Mouse (Mus musculus) midbrain, embryonic 15.5 days (tissue): Measurements from ENCODE around the gene Spata13. TPM values are rescaled to one million over a fixed set of nuclear protein-coding genes. Genes with fewer than 3 reads are reported as not detected.

ENCODE experiments used
- ATAC-seq: fragments of 200-750 bp; cut with Nextera tagmentation; replicated peaks from 2 replicates; pipeline ENCODE4 v1.8.0; 2017; ENCODE audit warnings: moderate TSS enrichment
- H3K27ac ChIP-seq: fragments of 300-500 bp; sonication (generic); 2 replicates; pipeline ENCODE4 v1.5.1; 2015; ENCODE audit warnings: mild to moderate bottlenecking, inconsistent platforms
- H3K27me3 ChIP-seq: fragments of 300-500 bp; sonication (generic); replicated peaks from 2 replicates; pipeline ENCODE4 v1.6.1; 2015; ENCODE audit warnings: inconsistent platforms
- H3K36me3 ChIP-seq: fragments of 300-500 bp; sonication (generic); replicated peaks from 2 replicates; pipeline ENCODE4 v1.6.1; 2015; ENCODE audit warnings: inconsistent platforms
- H3K4me1 ChIP-seq: fragments of 300-500 bp; sonication (generic); 2 replicates; pipeline ENCODE4 v1.6.1; 2015; ENCODE audit warnings: inconsistent platforms
- H3K4me2 ChIP-seq: fragments of 300-500 bp; sonication (generic); 2 replicates; pipeline ENCODE4 v1.6.1; 2015; ENCODE audit warnings: inconsistent platforms, mild to moderate bottlenecking, moderate library complexity
- H3K4me3 ChIP-seq: fragments of 300-500 bp; sonication (generic); 2 replicates; pipeline ENCODE4 v1.5.1; 2015; ENCODE audit warnings: mild to moderate bottlenecking, inconsistent platforms
- H3K9ac ChIP-seq: fragments of 300-500 bp; sonication (generic); 2 replicates; pipeline ENCODE4 v1.6.1; 2015; ENCODE audit warnings: mild to moderate bottlenecking, inconsistent platforms
- H3K9me3 ChIP-seq: fragments of 300-500 bp; sonication (generic); 2 replicates; pipeline ENCODE4 v1.6.1; 2016; ENCODE audit warnings: inconsistent platforms
- WGBS: fragments of 180-500 bp; shearing (Covaris S2); methylation state at CpG from one replicate; pipeline ENCODE4 v1.1.7; 2015; ENCODE audit warnings: mixed read lengths; 5-methylcytosine and 5-hydroxymethylcytosine counted together
- polyA plus RNA-seq: library from polyadenylated mRNA; unstranded; fragments of >200 nt; fragmentation: Nextera tagmentation; extraction: Ambion mirVana; gene quantifications from 2 replicates; pipeline ENCODE4 v1.2.1, GENCODE M21; 2015

The Spata13 gene
- polyA plus RNA-seq, 1 experiment from 2014 or later = 20.7 TPM

GRCm38 (mm10) chr14:60621076-60621475 is 12.7 kb upstream of the Spata13 start:
- H3K27ac ChIP-seq = no peak overlapping the region
- no peak for ATAC-seq
- WGBS = 81% methylated on average over 9 of the region's 9 CpGs
- H3K4me3 ChIP-seq = no peak overlapping the region
- H3K27me3 ChIP-seq = no peaks in the 10 kb centered on the region
- no peaks in the 10 kb centered on the region for H3K9me3 ChIP-seq
- no peak overlapping the region for H3K9ac ChIP-seq
- no peaks in the 10 kb centered on the region for H3K36me3 ChIP-seq
- no peak overlapping the region for H3K4me2 ChIP-seq
- no peaks in the 10 kb centered on the region for H3K4me1 ChIP-seq

- no peak for ATAC-seq
- no peak overlapping the region for H3K27ac ChIP-seq
Measured at GRCm38 (mm10) chr14:60625486-60625885, 8.3 kb upstream of the Spata13 start.

GRCm38 (mm10) chr14:60629887-60630460 is 3.8 kb upstream of the Spata13 start:
- no peak overlapping the region for H3K9ac ChIP-seq
- no peak overlapping the region for H3K4me2 ChIP-seq
- H3K4me3 ChIP-seq = no peak overlapping the region
- H3K4me1 ChIP-seq = peaks cover 8% of the 10 kb centered on the region
- no peak for ATAC-seq
- H3K36me3 ChIP-seq = no peaks in the 10 kb centered on the region
- no peaks in the 10 kb centered on the region for H3K27me3 ChIP-seq
- no peaks in the 10 kb centered on the region for H3K9me3 ChIP-seq
- 79% methylated on average over 9 of the region's 9 CpGs for WGBS
- no peak overlapping the region for H3K27ac ChIP-seq

More at GRCm38 (mm10) chr14:60625486-60625885, 8.3 kb upstream of the Spata13 start:
- 84% methylated on average over 6 of the region's 6 CpGs for WGBS
- H3K4me3 ChIP-seq = no peak overlapping the region
- H3K4me2 ChIP-seq = no peak overlapping the region
- H3K4me1 ChIP-seq = no peaks in the 10 kb centered on the region
- H3K36me3 ChIP-seq = no peaks in the 10 kb centered on the region
- no peaks in the 10 kb centered on the region for H3K27me3 ChIP-seq
- no peak overlapping the region for H3K9ac ChIP-seq
- H3K9me3 ChIP-seq = no peaks in the 10 kb centered on the region

GRCm38 (mm10) chr14:60630981-60631380 is 2.8 kb upstream of the Spata13 start:
- Histone ChIP-seq H3K4me3 (no peak overlapping the region), H3K9me3 (no peaks in the 10 kb centered on the region), H3K36me3 (no peaks in the 10 kb centered on the region), H3K4me1 (peaks cover 18% of the 10 kb centered on the region), H3K27me3 (no peaks in the 10 kb centered on the region), H3K4me2 (no peak overlapping the region), H3K9ac (no peak overlapping the region), H3K27ac (no peak overlapping the region)
- no peak for ATAC-seq
- 82% methylated on average over 4 of the region's 4 CpGs for WGBS

GRCm38 (mm10) chr14:60634877-60635771 is 1.3 kb downstream of the Spata13 start:
- Histone ChIP-seq H3K27ac (peak overlapping the region; percentile 53), H3K9ac (peak overlapping the region; percentile 57), H3K4me1 (peaks cover 37% of the 10 kb centered on the region), H3K9me3 (no peaks in the 10 kb centered on the region), H3K36me3 (no peaks in the 10 kb centered on the region), H3K27me3 (no peaks in the 10 kb centered on the region), H3K4me2 (peak overlapping the region; percentile 99), H3K4me3 (peak overlapping the region; percentile 74)
- under 1% methylated on average over 45 of the region's 45 CpGs for WGBS
- peak; percentile 35; the same call in 1 of the 2 replicates for ATAC-seq

- H3K4me3 ChIP-seq = peak overlapping the region; percentile 74
- H3K4me2 ChIP-seq = peak overlapping the region; percentile 99
- WGBS = 6% methylated on average over 14 of the region's 14 CpGs
- no peak overlapping the region for H3K27ac ChIP-seq
- no peaks in the 10 kb centered on the region for H3K9me3 ChIP-seq
- H3K27me3 ChIP-seq = no peaks in the 10 kb centered on the region
- H3K9ac ChIP-seq = no peak overlapping the region
- H3K4me1 ChIP-seq = peaks cover 37% of the 10 kb centered on the region
- H3K36me3 ChIP-seq = no peaks in the 10 kb centered on the region
- ATAC-seq = no peak
Measured at GRCm38 (mm10) chr14:60635911-60636607, 2.3 kb downstream of the Spata13 start.

- Histone ChIP-seq H3K4me1 (peaks cover 37% of the 10 kb centered on the region), H3K9ac (no peak overlapping the region), H3K27ac (no peak overlapping the region), H3K4me3 (no peak overlapping the region), H3K27me3 (no peaks in the 10 kb centered on the region), H3K36me3 (no peaks in the 10 kb centered on the region), H3K4me2 (peak overlapping the region; percentile 99), H3K9me3 (no peaks in the 10 kb centered on the region)
- 19% methylated on average over 2 of the region's 2 CpGs for WGBS
- ATAC-seq = no peak
Measured at GRCm38 (mm10) chr14:60636608-60636980, 2.8 kb downstream of the Spata13 start.

- no peak for ATAC-seq
- Histone ChIP-seq H3K4me1 (peaks cover 39% of the 10 kb centered on the region), H3K9ac (no peak overlapping the region), H3K36me3 (no peaks in the 10 kb centered on the region), H3K27me3 (no peaks in the 10 kb centered on the region), H3K27ac (no peak overlapping the region), H3K4me3 (no peak overlapping the region), H3K4me2 (peak overlapping the region; percentile 99), H3K9me3 (no peaks in the 10 kb centered on the region)
- WGBS = 45% methylated on average over 9 of the region's 9 CpGs
Measured at GRCm38 (mm10) chr14:60636996-60637395, 3.2 kb downstream of the Spata13 start.

GRCm38 (mm10) chr14:60638159-60638558 is 4.4 kb downstream of the Spata13 start:
- Histone ChIP-seq H3K27me3 (no peaks in the 10 kb centered on the region), H3K4me1 (peaks cover 50% of the 10 kb centered on the region), H3K9me3 (no peaks in the 10 kb centered on the region), H3K4me3 (no peak overlapping the region), H3K9ac (no peak overlapping the region), H3K4me2 (no peak overlapping the region), H3K27ac (no peak overlapping the region), H3K36me3 (no peaks in the 10 kb centered on the region)
- ATAC-seq = no peak
- WGBS = 83% methylated on average over 8 of the region's 8 CpGs

- 90% methylated on average over 9 of the region's 9 CpGs for WGBS
- no peak overlapping the region for H3K4me3 ChIP-seq
- no peak overlapping the region for H3K4me2 ChIP-seq
- H3K27me3 ChIP-seq = no peaks in the 10 kb centered on the region
- peaks cover 56% of the 10 kb centered on the region for H3K4me1 ChIP-seq
- no peak for ATAC-seq
- no peaks in the 10 kb centered on the region for H3K9me3 ChIP-seq
- no peak overlapping the region for H3K9ac ChIP-seq
- H3K27ac ChIP-seq = no peak overlapping the region
- no peaks in the 10 kb centered on the region for H3K36me3 ChIP-seq
Measured at GRCm38 (mm10) chr14:60639195-60639594, 5.4 kb downstream of the Spata13 start.

GRCm38 (mm10) chr14:60641120-60641519 is 7.3 kb downstream of the Spata13 start:
- Histone ChIP-seq H3K4me1 (peaks cover 44% of the 10 kb centered on the region), H3K36me3 (no peaks in the 10 kb centered on the region), H3K27ac (no peak overlapping the region), H3K27me3 (no peaks in the 10 kb centered on the region), H3K4me3 (no peak overlapping the region), H3K9ac (no peak overlapping the region), H3K9me3 (no peaks in the 10 kb centered on the region), H3K4me2 (no peak overlapping the region; the same call in 1 of the 2 replicates)
- no peak for ATAC-seq
- WGBS = 69% methylated on average over 6 of the region's 6 CpGs

GRCm38 (mm10) chr14:60642131-60642530 is 8.3 kb downstream of the Spata13 start:
- Histone ChIP-seq H3K9ac (no peak overlapping the region), H3K4me2 (no peak overlapping the region), H3K27me3 (no peaks in the 10 kb centered on the region), H3K4me1 (peaks cover 42% of the 10 kb centered on the region), H3K36me3 (no peaks in the 10 kb centered on the region), H3K4me3 (no peak overlapping the region), H3K9me3 (no peaks in the 10 kb centered on the region), H3K27ac (0 out of 2 replicates have a peak overlapping the region, but pooled peaks have one; percentile 60)
- WGBS = 68% methylated on average over 1 of the region's 1 CpGs
- no peak for ATAC-seq
